Mouse (Mus musculus) telencephalon, adult 2 months (tissue): Measurements from ENCODE around the gene Tpst1.

Source experiments
- DNase-seq: peaks from one replicate; pipeline ENCODE4 v3.0.0-alpha.2; 2011; ENCODE audit warnings: low read depth, low spot score

Gene Tpst1

GRCm38 (mm10) chr5:130143101-130143500, 70.0 kb downstream of the Tpst1 start:
- DNase-seq = no peak

DNA sequence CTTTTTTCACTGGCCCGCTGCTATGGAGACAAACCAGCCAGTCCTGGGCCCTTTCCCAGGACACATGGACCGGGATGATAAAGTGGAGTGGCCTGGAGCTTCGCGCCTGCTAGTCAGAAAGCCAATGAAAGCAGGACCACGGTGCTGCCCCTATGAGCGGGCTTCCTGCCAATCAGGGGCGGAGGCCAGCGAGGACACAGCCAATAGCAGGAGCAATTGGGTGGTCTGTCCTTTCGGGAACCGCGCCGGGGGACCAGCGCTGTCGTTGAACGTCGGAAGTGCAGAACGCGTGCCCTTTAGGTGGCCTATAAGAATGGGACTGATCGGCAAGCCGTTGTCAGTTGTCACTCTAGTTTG, 70.8 kb downstream of the Tpst1 start:
- DNase-seq = no peak

DNA sequence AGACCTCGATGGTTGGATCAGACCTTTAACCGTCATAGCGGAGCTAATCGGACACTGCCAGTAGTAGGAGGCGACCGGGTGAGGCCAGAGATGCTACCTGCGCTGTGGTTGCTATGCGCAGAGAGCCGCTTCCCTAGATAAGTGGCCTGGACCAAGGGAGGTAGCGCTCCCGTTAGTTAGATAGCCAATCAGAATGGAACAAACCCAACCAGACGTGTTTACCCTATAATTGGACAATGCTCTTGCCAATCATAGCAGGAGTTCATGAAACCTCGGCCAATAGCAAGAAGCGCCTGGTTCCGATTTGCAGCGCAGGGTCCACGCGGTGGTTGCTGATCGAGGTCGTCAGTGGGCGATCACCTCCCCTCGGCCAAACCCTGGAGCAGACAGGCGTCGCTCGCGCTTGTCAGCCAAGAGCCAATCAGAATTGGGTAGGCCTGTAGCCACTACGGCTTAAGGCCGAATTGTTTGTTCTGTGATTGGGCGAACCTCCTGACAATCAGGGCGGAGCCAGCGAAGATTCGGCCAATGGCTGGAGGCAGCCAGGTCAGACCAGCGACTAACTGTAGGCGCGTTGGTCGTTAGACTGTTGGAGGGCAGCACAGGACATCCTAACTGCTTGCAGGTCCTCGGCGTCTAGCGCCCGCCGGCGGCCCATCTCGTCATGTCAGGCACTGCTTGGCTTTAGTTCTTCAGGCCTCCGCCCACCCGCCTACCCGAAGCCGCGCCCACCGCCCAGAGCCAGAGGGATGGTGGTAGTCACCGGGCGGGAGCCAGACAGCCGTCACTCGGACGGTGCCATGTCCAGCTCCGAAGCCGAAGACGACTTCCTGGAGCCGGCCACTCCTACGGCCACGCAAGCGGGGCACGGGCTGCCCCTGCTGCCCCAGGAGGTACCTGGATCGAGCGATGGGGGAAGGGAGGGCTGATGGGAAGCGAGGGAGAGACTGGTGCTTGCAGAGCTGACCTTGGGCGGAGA, 71.5 kb downstream of the Tpst1 start, which contains the start of gene Kctd7:
Gene Kctd7, plus strand, starts transcription at position 528 of the 979 bp plus-strand sequence.
- DNase-seq = peak; percentile 99

GRCm38 (mm10) chr5:130145961-130146360, 72.8 kb downstream of the Tpst1 start:
- peak; percentile 41 for DNase-seq

DNA sequence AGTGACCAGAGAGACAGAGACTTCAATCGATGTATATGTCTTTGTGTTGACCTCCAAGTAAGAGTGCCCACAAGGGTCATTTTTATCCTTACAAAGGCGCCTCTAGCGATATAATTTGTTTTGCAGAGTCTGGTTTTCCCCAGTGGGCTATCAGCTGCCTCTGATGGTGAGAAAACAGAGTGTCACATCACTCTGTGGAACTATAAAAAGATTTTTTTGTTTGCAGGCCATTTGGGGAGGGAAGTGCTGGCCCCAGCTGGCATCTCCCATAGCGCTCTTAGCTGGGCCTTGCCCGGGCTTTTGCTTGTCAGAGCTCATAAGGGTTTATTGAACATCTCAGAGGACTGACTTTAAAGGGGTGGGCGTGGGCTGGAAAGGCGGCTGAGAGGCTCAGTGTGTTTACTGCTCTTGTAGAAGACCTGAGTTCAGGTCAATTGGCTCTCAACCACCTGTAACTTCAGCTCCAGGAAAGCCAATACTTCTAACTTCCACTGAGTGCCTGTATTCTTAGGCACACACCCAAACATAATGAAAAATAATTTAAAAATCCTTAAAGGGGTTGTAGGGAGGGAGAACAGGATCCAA, 76.7 kb downstream of the Tpst1 start:
- DNase-seq = no peak

- no peak for DNase-seq
Measured at GRCm38 (mm10) chr5:130154286-130154685, 81.2 kb downstream of the Tpst1 start.

- no peak for DNase-seq
Measured at GRCm38 (mm10) chr5:130158545-130158944, 85.4 kb downstream of the Tpst1 start.

DNA sequence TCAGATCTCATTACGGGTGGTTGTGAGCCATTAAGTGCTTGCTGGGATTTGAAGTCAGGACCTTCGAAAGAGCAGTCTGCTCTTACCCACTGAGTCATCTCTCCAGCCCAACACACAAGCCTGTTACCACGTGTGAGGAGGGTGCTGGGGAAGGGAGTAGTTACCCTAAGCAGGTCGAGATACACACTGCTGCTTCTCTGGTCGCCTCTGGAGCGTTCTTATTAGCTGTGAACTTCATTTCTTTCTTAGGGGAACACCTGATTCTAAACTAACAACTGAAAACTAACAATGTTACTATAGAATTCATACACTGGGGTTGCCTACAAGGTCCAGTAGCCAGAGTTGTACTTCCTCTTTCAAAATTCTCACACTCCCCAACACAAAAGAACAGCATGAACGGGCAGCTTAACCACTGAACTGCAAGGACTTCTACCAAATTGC, 86.7 kb downstream of the Tpst1 start:
- DNase-seq = no peak

DNA sequence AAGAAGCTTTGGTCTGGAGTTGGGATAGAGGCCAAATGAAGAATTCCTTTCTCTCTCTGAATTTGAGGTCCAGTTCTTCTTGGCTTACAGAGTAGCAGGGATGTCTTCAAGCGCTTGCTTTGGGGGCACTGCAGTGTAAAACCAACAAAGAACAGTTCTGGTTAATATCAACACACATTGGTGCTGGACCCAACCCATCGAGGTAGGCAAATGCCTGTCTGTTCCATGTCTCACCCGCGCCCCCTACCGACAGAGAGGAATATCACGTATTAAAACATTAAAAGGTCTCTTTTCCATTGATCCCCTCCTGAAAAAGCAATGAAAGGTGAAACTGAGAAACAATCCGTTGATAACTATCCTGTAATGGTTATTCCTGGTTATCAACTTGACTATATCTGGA, 90.5 kb downstream of the Tpst1 start:
- peak; percentile 24 for DNase-seq

DNA sequence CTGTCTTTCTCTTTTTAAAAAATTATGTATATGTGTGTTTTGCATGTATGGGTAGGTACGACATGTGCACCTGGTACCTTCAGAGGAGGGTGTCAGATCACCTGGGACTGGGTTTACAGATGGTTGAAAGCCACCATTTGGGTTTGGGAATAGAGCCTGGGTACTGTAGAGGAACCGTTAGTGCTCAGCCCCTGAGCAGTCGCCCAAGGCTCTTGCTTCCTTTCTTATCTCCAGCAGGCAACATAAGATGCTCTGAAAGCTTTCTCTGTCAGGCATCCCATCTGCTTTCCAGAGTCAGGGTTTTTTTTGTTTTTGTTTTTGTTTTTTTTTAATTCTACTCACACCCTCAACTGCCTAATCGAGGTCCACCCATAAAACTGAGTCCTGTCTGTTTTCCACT, 92.1 kb downstream of the Tpst1 start:
- DNase-seq = no peak

- DNase-seq = no peak
Measured at GRCm38 (mm10) chr5:130169109-130169508, 96.0 kb downstream of the Tpst1 start.

- no peak for DNase-seq
Measured at GRCm38 (mm10) chr5:130170666-130171422, 97.7 kb downstream of the Tpst1 start.

DNA sequence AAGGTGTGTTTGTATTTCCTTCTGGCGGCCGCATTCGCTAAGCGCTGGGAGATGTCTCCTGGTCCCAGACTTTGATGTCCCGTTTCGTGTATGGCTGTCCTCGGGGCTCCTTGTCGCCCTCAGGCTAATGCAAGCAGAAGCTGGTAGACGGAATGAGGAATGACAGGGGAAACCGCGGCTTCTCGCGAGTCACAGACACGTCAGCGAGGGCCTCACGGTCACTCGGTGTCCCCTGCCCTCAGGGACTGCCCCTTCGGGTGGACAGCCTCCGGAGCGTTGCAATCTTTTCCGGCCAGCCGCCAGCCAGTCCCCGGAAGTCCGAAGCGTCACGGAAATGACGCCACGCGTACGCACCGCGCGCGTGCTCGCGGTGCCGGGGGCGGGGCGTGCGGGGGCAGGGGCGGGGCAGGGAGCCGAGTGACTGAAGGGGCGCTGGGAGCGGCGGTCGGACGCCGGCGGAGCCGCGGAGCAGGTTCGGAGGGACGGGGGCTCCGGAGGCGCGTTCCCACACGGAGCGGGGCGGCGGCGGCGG, 98.4 kb downstream of the Tpst1 start, which contains the start of gene Rabgef1:
Gene Rabgef1, plus strand, starts transcription at position 376 of the 532 bp plus-strand sequence.
- DNase-seq = peak; percentile 68

GRCm38 (mm10) chr5:130171956-130172601, 99.0 kb downstream of the Tpst1 start:
- no peak for DNase-seq

DNA sequence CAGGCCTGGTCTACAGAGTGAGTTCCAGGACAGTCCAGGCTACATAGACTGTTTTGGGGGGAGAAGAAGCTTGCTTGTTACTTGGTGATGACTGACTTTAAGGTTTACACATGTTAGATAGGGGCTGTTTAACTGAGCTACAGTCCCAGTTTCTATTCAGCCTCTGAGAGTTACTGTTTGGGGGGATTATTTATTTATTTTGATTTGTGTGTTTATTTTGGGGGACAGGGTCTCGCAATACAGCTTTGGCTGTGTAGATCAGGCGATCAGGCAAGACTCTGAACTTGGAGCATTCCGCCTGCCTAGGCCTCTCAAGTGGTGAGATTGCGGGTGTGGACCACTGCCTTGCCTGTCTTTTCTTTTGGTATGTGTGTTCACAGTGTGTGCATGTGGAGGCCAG, 99.9 kb downstream of the Tpst1 start:
- no peak for DNase-seq

GRCm38 (mm10) chr5:130177871-130178270, 104.7 kb downstream of the Tpst1 start:
- DNase-seq = no peak

DNA sequence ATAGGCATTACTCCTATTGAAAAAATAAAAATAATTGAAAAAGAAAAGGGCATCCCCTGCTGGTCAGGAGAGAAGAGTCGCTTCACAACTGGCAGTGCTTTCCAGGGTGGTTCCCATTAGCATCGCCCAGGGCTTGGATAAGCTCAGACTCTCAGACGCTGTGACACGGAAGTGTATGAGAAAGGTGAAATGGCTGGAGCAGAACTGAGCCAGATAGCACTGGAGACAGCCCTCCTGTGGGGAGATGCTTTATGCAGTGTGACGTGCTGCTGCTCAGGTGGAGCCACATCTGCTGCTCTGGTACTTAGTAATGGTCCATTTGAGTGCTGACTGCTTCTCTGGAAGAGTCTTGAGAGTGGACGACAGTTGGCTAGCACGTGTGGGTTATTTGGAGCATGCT, 107.2 kb downstream of the Tpst1 start:
- no peak for DNase-seq

GRCm38 (mm10) chr5:130181740-130182540, 108.8 kb downstream of the Tpst1 start:
- no peak for DNase-seq

- no peak for DNase-seq
Measured at GRCm38 (mm10) chr5:130182541-130182821, 109.4 kb downstream of the Tpst1 start.

- no peak for DNase-seq
Measured at GRCm38 (mm10) chr5:130184193-130184856, 111.2 kb downstream of the Tpst1 start.
